Mouse (Mus musculus): ENCODE measurements at regions not wholly inside any gene's neighbourhood (a gene's known extent, or its start where the extent isn't known, plus 50 kb on each side); places are given as distances from the start of the nearest gene placed in this dataset.
A peak's percentile ranks its signal among the peaks of the same experiment; 100 is the strongest.

- no peak for DNase-seq (ENCODE audit: extremely low spot score in 1 of 2, low spot score in 1 of 2)
Measured at GRCm38 (mm10) chr13:90739797-90740196, 165.4 kb downstream of the Atp6ap1l start.

DNA sequence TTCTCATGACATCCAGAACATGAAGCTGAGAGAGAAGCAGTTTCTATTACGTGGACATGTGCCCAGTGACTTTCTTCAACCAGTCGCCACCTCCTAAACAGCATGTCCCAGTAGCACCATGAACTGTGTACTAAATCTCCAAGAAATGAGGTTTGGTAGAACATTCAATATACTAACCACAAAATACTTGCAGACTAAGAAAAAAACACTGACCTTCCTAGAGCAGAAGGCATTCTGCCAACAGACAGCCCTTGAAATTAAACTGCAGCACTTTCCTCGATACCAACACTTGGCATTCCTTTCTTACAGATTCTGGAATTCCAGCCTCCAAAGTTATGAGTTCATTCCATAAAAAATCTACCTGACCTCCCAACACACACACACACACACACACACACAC, 166.6 kb downstream of the Atp6ap1l start:
- DNase-seq (ENCODE audit: extremely low spot score in 1 of 2, low spot score in 1 of 2) = no peak

- DNase-seq (ENCODE audit: extremely low spot score in 1 of 2, low spot score in 1 of 2) = no peak
Measured at GRCm38 (mm10) chr13:90733265-90733664, 171.9 kb downstream of the Atp6ap1l start.

GRCm38 (mm10) chr13:90729078-90729477, 176.1 kb downstream of the Atp6ap1l start:
- peak in 1 of 2 experiments; percentile 5 for DNase-seq (ENCODE audit: extremely low spot score in 1 of 2, low spot score in 1 of 2)

- DNase-seq (ENCODE audit: extremely low spot score in 1 of 2, low spot score in 1 of 2) = no peak
Measured at GRCm38 (mm10) chr13:90727816-90728215, 177.3 kb downstream of the Atp6ap1l start.

DNA sequence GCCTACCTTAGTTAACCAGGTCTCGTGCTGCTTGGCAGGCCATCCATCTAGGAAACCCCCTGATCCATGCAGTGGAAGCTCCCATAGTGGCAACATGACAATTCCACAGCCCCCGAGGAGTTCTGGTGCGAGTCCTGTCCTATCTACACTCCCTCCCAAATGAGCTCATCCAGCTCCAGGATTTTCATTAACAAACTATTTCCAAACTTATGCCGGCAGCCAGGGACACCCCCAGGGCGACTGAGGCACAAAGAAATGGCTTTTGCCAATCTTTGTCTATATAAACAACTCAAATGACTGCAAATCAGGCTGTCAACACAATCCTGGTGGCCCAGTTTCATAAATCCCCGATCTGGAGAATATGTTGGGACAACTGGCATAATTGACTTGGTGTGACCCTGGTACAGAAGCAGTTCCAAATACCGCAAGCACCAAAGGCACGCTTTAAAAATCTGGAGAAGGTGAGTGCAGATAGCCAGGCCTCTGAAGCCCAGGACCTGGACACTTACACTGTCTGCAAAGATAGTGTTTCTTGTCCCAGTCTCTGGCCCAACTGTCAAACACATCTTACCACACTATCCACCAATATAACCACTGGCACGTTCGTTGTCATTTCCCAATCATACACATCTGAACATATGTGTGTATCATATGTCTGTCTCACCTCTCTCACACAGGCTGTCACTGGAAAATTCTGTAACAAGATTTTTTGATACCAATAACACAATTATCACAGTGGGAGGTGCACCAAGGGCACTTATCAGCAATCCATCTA, 179.9 kb downstream of the Atp6ap1l start:
- DNase-seq (ENCODE audit: extremely low spot score in 1 of 2, low spot score in 1 of 2) = no peak

DNA sequence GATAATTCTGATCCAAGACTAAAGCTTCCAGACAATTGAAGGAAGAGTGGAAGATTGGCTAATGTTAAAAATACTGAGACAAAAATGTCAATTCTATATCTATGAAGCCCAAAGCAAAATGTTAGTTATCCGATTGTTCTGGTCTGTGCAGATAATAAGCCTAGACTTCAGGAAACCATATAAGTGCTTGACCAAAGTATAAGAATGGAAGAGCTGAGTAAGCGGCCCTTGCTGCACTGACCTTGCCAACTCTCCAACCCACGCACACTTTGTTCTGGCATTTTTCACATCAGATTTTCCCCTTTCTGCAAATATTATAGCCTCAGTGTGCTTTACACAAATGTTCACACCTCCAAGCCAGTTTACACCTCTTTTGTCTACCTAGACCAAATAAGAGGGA, 180.6 kb downstream of the Atp6ap1l start:
- no peak for DNase-seq (ENCODE audit: extremely low spot score in 1 of 2, low spot score in 1 of 2)

DNA sequence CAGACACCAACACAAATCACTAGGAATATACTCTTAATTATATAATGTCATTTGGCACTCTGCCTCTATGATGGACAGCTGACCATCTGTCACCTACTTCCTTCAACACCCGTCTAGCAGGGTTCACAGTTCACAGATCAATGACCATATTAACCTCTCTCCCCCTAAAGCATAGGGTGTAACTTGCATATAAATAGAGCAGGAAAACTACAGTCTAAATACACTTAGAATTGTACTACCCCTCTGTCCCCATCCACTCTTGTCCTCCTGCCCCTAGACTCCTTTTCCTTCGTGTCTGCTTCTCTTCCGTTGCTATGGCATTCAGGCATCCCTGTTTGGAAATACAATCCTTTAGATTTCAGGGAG, 181.6 kb downstream of the Atp6ap1l start:
- DNase-seq (ENCODE audit: extremely low spot score in 1 of 2, low spot score in 1 of 2) = no peak

GRCm38 (mm10) chr13:90722599-90723532, 182.3 kb downstream of the Atp6ap1l start:
- DNase-seq (ENCODE audit: extremely low spot score in 1 of 2, low spot score in 1 of 2) = no peak

DNA sequence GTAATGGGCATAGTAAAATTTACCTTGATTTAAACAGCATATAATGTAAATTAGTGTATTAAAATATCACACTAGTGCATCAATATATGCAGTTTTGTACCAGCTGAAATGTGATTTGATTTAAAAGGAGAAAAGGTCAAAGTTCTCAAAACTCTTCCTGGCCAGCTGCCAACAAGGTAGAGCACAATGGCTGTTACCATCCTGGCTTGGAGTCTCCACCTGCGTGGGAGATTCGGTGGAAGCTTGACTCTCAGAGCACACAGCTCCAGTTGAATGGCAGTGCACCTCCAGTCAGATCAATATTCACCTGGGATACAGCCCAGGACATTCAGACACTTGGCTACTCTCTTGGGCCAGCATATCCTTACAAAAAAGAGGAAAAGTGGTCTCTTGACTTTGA, 220.8 kb downstream of the Atp6ap1l start:
- DNase-seq (ENCODE audit: extremely low spot score in 1 of 2, low spot score in 1 of 2) = no peak

DNA sequence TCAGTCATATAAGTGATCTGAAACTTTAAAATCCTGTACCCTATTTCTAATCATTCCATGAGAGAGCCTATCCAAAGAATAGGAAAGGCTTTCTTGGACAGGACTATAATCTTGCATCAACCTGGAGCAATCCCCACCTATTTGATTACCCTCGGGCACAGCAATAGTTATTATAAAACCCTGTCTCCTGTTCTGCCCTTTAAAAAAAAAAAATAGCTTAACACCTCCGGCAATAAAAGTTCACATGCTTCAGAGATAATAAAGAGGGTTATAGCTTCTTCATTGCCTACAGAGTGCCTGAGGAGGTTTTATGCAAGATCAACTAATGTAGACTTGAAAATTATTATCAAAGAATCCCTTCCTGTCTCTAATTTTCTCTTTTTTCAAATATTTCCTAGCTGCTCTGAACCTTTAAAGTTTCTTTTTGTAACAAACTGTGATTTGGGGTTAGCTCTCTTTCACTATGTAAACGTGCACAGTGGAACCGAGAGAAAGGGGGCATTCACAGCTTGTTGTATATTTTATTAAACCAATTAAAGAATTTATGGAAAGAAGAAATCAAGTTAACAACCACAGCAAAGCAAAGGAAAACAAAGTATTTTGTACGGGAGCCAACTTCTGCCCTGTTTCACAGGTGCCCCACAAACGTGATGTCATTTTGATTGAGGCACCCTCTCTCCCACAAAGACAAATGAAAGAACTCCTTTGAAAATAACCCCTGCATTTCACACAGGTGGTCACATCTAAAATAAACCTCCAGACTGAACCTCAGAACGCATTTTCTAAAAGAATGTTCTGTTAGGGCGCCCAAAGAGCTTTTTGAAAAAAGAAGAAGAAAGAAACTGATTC, 225.8 kb downstream of the Atp6ap1l start:
- DNase-seq (ENCODE audit: extremely low spot score in 1 of 2, low spot score in 1 of 2) = no peak

DNA sequence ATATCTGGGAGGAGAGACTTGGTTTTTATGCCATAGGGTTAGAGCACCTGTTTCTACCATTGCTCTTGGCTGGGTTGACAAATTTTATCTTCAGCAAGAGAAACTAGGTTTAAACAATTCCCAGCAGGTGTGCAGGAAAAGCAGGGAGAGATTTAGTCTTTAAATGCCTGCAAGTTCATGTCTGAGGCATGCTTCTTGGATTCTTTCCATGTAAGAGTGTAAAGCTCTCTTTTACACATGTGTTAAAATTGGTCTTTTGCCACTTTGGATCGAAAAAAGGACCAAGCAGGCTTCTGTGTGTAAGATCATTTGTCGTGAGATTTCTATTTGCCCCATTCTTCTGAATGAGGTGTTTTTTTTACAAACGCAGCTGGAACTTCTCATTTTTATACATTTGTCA, 231.3 kb downstream of the Atp6ap1l start:
- no peak for DNase-seq (ENCODE audit: extremely low spot score in 1 of 2, low spot score in 1 of 2)

DNA sequence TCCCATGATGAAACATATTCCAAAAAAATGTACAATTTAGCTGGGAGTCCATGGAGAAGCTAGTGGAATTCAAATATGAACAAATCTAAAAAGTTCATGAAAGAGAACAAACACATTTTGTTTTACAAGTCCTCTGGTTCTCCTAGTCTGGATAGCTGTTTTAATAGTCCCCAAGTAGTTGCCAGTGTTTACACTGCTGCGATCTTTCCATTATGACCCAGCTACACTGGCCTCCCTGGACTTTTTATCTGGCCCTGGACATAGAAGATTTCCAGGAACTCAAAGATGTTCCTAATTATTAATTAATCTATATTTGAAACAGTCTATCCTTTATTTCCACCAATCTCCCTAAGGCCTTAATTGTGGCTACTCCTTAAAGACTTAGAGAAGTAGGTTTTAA, 232.1 kb downstream of the Atp6ap1l start:
- DNase-seq (ENCODE audit: extremely low spot score in 1 of 2, low spot score in 1 of 2) = no peak

DNA sequence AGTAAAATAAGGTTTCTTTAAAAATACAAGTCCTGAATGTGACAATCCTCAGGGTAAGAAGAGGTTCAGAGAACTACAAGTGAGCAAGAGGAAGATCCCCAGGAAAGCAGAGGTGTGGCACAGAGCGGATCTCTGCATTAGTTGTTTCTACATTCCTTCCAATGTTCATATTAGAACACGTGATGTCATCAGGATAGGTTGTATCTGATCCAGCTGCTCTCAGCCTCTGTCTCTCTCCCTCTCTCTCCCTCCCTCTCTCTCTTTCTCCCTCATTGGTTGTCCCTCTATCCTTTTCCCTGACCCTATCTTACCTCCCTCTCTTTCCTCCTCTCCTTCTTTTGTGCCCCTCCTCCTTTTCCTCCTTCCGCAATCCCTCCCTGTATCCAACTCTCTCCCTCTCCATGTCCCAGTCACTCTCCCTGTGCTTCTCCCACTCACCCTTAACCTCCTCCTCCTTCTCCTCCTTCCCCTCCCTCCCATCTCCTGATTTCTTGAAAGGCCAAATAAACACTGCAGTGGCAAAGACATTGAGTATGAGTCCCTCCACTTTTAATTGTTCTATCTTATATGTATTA, 243.5 kb downstream of the Atp6ap1l start:
- DNase-seq (ENCODE audit: extremely low spot score in 1 of 2, low spot score in 1 of 2) = no peak

DNA sequence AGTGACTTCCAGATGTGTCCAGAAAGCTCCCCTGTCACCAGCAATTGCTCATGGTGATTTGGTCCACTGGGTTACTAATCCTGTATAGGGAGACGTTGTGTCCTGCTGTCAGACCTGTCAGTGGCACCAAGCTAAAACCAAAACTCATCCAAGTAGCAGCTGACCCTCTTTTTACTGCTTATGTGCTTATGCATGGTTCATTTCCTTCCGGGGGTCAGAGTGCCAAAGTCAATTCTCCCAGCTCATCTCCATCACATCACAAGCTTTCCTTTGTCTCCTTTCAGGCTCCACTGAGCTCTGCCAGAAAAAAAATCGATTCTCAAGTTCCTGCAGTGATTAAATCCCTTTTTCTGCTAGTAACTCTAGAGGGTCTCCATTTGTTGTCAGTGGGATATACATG, 244.2 kb downstream of the Atp6ap1l start:
- no peak for DNase-seq (ENCODE audit: extremely low spot score in 1 of 2, low spot score in 1 of 2)

DNA sequence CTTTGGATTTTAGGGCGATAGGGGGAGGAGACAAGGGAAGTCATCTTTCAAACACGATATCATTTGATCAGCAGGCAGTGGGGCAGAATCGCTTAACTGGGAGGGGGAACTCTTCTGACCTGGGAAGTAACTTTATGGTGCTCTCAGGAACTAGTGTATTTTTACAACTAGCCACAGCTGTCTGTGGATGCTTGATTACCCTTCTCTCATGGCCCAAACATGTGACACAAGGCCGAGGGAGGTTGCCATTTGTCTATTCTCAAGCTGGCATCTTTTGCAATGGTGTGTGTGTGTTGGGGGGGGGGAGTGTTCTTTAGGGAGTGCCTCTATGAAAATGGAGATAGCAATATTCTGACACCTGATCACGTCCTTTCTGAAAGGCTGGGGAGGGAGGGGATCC, 246.1 kb downstream of the Atp6ap1l start:
- no peak for DNase-seq (ENCODE audit: extremely low spot score in 1 of 2, low spot score in 1 of 2)

- no peak for DNase-seq (ENCODE audit: extremely low spot score in 1 of 2, low spot score in 1 of 2)
Measured at GRCm38 (mm10) chr13:90646356-90646755, 258.8 kb downstream of the Atp6ap1l start.

GRCm38 (mm10) chr13:90644216-90644615, 260.9 kb downstream of the Atp6ap1l start:
- no peak for DNase-seq (ENCODE audit: extremely low spot score in 1 of 2, low spot score in 1 of 2)

GRCm38 (mm10) chr13:90643575-90644215, 261.5 kb downstream of the Atp6ap1l start:
- DNase-seq (ENCODE audit: extremely low spot score in 1 of 2, low spot score in 1 of 2) = no peak

- DNase-seq (ENCODE audit: extremely low spot score in 1 of 2, low spot score in 1 of 2) = peak in 1 of 2 experiments; percentile 2
Measured at GRCm38 (mm10) chr13:90643109-90643508, 262.0 kb downstream of the Atp6ap1l start.

All from frontal cortex, adult 2 months (tissue).